Mouse (Mus musculus) thymus, postnatal 36 days (tissue): ENCODE data around the gene Ptprh.

ENCODE experiments used
- DNase-seq, 2 experiments: peaks; one replicate each; pipeline ENCODE4 v3.0.0; 2022; ENCODE audit warnings: mixed read lengths in 2 of 2

Gene Ptprh

DNA sequence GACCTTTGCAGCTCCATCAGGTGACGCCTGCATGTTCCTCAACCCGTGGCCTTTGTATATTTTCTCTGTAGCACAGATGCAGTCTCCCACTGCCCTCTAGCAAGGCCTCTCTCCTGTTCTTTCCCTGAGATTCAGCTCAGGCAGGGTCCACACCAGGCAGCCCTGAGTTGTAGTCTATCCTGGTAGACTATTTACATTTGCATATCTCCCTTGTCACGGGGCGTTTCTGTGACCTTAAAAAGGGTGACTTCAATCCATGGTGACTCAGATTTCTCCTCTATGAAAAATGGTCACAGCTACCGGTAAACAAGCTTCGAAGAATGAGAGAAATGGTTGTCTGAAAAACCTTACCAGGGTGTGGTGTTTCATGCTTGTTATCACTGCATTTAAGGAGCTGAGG, at the start of gene Ptprh:
Gene Ptprh, minus strand, starts transcription at position 169 of the 400 bp plus-strand sequence.
- DNase-seq, result no peak

GRCm38 (mm10) chr7:4653351-4653750, 49.5 kb upstream of the Ptprh start:
- DNase-seq, result peak in 1 of 2 experiments; percentile 31

GRCm38 (mm10) chr7:4652726-4653125, 48.9 kb upstream of the Ptprh start:
- DNase-seq, result no peak

DNA sequence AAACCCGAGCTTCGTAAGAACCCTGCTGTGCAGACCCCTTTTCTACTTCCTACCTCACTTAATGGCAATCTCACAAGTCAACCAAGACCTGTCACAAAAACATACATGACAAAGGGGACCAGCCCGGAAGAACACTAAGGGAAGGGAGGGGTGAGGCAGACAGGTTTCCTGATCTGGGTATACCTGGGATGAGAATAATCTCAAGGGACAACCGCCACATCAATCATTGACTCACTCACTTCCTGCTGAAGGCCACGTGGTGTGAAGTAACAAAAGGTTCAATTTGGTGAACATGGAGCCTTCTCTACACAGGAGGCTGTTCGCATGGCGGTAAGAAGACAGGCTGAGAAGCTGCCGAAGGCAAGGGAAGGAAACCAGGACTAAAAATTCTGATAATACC, 47.7 kb upstream of the Ptprh start:
- DNase-seq, result peak; percentile 48 to 57

DNA sequence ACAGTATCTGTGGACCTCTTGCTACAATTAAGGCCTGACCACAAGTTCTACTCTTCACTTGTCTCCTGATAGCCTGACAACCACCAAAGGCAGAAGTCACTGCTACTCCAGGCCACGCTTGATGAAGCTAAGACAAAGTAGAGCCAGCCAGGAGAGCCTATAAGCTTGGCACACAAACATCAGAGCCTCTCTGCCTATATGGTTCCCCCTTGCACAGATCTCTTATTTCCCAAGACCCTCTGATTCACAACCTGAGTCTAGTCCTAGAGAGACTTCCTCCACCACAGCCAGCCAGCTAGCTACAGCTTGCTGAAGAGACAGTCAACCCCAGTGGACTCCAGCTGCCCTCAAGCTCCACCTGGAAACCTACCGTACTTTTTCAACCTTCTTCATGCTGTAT, 44.2 kb upstream of the Ptprh start:
- no peak for DNase-seq

DNA sequence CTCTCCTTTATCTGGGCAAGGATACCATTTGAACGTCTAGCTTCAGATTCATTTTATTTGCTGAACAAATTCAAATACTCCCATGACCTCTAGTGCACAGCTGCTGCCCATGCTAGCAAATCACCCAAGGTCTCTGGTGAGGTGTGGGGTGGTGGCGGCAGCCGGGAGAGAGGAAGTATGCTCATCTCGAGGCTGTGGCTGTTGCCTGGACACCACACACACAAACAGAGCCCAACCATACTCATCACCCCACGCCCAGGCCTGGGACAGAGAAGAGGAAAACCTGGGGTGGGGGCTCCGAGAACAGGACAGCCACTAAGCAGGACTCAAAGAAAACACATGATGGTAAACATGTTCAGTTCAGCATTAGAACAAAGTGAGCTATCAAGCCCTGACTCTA, 43.5 kb upstream of the Ptprh start:
- DNase-seq, result no peak

GRCm38 (mm10) chr7:4646806-4647205, 43.0 kb upstream of the Ptprh start:
- no peak for DNase-seq

- DNase-seq, result no peak
Observed at GRCm38 (mm10) chr7:4643225-4643624, 39.4 kb upstream of the Ptprh start.

GRCm38 (mm10) chr7:4641956-4642355, 38.1 kb upstream of the Ptprh start:
- DNase-seq, result no peak

GRCm38 (mm10) chr7:4641155-4641554, 37.3 kb upstream of the Ptprh start:
- DNase-seq, result no peak

DNA sequence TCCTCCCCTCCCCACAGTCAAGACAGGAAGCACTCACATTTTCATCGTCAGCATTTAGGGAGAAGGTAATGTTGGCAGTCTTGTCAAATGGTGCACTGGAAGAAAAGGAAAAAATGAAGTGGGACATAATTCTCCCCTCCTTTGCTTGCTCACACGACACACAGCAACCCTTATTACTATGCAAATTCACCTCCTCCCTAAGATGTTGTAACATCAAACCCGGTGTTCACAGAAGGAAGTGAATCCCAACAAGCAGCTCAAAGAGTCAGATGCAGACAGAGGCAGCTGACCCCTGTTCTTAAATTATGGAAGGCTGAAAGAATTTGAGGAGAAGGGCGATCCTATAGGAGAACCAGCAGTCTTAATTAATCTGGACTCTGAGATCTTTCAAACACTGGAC, 32.3 kb upstream of the Ptprh start:
- DNase-seq, result no peak

DNA sequence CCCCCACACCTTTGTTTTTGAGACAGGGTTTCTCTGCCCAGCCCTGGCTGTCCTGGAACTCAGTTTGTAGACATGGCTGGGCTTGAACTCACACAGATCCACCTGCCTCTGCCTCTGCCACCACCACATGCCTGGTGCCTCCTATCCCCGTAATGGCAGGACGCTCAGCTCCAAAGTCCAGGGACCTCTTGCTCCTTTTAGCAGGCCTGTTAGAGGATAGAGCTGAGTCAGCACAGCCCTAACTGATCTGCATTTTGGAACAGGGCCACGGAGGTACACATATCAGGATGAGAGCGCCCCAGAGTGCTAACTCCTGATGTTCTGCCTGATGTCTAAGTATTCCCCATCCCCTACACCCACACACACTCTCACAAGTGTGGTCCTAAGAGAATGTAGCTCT, 27.2 kb upstream of the Ptprh start, which contains the start of gene Tmem86b:
Gene Tmem86b, minus strand, starts transcription at position 392 of the 400 bp plus-strand sequence.
- no peak for DNase-seq

- no peak for DNase-seq
Observed at GRCm38 (mm10) chr7:4630198-4630597, 26.4 kb upstream of the Ptprh start.

DNA sequence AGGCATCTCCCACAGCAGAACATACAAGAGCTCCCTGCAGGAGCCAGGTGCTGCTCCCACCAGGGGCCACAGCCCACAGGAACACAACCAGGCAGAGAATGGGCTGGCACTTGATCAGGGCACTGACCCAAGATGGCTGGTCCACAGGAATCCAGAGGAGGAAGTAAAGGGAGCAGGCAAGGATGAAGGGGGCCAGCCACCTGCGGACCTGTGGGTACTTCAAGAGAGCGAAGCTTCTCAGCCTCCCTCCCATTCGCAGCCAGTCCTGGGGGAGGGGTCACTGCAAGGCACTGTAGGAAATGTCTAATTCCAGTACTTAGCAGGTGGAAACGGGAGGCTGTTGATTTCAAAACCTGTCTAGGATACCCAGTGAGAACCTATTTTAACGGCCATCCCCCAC, 25.7 kb upstream of the Ptprh start:
- no peak for DNase-seq

- DNase-seq, result no peak
Observed at GRCm38 (mm10) chr7:4625928-4626327, 22.1 kb upstream of the Ptprh start.

- peak; percentile 44 to 47 for DNase-seq
Observed at GRCm38 (mm10) chr7:4624343-4624742, 20.5 kb upstream of the Ptprh start.

- peak; percentile 79 to 80 for DNase-seq
Observed at GRCm38 (mm10) chr7:4623544-4624189, 19.8 kb upstream of the Ptprh start.

DNA sequence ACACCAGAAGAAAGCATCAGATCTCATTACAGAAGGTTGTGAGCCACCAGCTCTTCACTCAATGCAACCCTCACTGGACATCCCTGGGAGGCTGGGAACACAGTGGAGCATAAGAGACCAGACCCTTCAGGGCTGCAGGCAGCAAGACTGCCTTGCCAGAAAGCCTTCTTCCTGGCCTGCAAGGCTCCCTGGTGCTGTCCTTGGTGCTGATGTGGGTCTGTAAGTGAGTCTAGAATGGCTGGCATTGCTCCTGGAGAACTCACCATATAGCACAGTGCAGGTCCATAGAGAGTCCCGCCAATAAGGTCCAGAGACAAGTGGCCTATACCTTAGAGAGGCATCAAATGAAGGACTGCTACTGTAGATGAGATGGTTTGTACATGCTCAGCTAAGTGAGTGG, 16.1 kb upstream of the Ptprh start:
- DNase-seq, result peak; percentile 49 to 55

DNA sequence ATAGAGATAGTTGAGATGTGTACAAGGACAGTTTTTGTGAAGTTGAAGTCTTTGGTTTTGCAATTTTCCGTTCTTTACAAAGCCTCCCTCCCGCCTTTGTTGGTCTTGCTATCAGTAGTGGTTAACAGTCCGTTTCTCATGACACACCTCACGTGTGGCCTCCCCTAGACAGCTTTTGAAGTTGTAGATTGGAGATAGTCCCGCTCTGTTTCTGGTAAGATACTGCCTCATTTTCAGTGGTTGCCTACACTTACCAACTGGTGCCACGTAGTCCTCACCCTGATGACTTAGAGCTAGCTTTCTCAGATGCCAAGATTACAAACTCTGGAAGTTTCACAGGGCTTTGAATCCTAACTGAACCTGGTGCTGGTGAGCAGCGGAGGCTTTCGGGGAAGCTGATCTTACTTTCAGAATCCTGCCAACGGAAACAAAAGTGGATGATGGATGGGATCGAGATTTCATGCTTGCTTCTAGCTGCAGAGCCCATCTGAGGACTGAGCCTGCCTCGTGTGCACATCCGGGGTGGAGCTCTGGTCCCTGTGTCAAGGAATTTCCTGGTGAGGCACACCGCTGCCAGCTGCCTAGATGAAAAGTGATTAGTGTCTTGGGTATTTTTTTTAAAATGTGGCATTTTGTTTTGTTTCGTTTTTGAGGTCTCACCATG, 10.0 kb upstream of the Ptprh start:
- no peak for DNase-seq

- DNase-seq, result no peak
Observed at GRCm38 (mm10) chr7:4612956-4613355, 9.1 kb upstream of the Ptprh start.

DNA sequence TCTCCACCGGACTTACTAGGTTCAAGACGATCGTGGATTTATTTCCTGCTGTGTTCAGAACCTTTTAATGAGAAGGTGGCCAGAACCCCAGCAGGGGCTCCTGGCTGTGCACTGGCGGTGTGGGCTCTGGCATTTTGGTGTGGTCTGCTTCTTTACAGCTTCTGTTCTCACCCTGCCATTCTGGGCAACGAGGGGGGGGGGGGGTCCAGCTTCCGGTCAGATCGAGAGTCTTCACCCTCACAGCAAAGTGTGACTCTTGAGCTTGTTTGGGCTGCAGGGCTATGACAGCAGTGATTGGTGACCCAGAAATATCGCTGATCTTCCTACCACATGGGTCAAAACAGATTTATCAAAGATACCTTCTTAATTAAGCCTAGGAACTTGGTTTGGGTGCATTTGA, 8.5 kb upstream of the Ptprh start:
- no peak for DNase-seq

DNA sequence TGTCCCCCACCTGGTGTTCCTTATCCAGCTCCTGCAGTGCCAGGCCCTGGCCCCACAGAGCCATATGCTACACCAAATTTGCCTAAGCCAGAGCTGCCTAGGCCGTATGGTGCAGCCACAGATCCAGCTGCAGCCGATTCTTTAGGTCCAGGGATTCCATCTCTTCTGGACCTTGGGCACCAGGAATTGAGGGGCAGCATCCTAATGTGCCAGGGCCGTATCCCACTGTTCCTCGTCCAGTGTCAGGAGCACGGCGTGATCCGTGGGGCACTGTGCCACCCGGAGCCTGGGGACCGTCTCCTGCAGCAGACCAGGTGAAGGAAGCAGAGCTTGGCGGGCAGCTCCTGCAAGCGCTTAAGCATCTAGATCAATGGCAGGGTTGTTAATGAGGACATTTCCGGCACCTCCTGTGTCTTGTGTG, 8.1 kb upstream of the Ptprh start:
- DNase-seq, result no peak

DNA sequence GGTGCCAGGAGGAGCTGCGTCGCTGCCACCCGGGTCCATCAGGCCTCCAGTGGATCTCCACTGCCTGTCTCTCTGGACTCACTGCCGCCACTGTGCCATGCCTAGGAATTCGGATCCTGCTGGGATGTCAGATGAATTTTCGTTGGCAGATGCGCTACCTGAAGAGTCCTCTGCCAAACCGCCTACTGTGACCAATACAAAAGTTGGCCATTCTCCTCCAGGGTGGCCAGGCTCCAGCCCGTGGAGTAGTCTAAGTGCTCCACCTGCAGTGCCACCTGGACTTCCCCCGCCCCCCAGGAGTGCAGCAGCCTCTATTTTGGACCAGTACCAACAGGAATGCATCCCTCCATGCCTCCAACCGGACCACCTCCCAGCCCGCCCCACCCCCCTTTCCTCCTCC, 7.7 kb upstream of the Ptprh start:
- DNase-seq, result no peak

DNA sequence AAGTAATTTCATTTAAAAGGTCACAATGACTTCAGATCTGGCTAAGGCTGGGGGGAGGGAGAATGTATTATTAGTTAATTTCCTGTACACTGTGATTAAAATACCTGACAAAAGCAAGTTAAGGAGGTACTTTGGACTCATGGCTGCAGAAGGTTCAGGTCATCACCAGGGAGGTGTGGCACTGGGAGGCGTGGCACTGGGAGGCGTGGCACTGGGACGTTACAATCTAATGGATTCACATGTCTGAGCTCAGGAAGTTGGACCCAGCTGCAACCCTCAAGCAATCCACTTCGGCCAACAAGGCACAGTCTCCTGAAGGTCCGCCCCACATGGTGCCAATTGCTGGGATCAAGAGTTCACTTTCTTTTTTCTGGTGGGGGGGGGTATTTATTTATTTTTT, 4.2 kb upstream of the Ptprh start:
- DNase-seq, result no peak

GRCm38 (mm10) chr7:4602969-4603368, 872 bp downstream of the Ptprh start:
- no peak for DNase-seq
